Mouse (Mus musculus): Measurements from ENCODE around the gene Rnf123. TPM values are rescaled to one million over a fixed set of nuclear protein-coding genes. Genes with fewer than 3 reads are reported as not detected.

Rnf123 gene
- polyA plus RNA-seq, 1 experiment from 2014 or later, result 50.1 TPM

- no peak overlapping the region for H3K4me3 ChIP-seq (ENCODE audit: low read depth, low read length)
- H3K36me3 ChIP-seq (replicated peaks; ENCODE audit: insufficient read depth, low read length), result no peaks in the 10 kb centered on the region
- WGBS (ENCODE audit: insufficient replicate concordance), result 86% methylated on average over 23 of the region's 23 CpGs
- H3K4me1 ChIP-seq (ENCODE audit: insufficient read depth), result peaks cover 29% of the 10 kb centered on the region
- H3K27me3 ChIP-seq (ENCODE audit: insufficient read depth, low read length), result peaks cover 9% of the 10 kb centered on the region; the same call in 1 of the 2 replicates
- DNase-seq (no peak), ATAC-seq (no peak)
- H3K4me2 ChIP-seq (ENCODE audit: low read depth, low read length), result 0 out of 2 replicates have a peak overlapping the region, but pooled peaks have one; percentile 62
- no peaks in the 10 kb centered on the region for H3K9me3 ChIP-seq (ENCODE audit: low read length)
- TF ChIP-seq CTCF (IDR thresholded peaks at IDR 0.05; ENCODE audit: low read depth) (peak; percentile 32; the same call in 1 of the 2 replicates), EP300 (IDR thresholded peaks at IDR 0.05; ENCODE audit: low read depth) (no peak)
- no peak overlapping the region for H3K9ac ChIP-seq (replicated peaks)
- no peak overlapping the region for H3K27ac ChIP-seq (ENCODE audit: low read depth)
These were observed 22.9 kb upstream of the Rnf123 start for GRCm38 (mm10) chr9:108106090-108106489.

DNA sequence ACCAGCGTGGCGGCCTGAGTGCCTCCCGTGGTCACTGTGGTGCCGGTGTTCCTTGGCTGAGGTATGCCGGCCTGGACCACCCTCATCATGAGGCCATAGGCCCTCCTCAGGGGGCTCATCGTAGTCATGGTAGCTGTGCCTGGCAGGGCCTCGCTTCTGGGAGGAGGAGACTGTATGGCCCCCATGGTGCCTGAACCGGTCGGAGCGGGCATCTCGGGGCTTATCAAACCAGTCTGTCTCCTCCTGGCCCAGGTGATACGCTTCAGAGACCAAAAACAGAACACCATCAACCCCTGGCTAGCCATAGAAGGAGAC lies 22.4 kb upstream of the Rnf123 start:
- WGBS (ENCODE audit: insufficient replicate concordance), result 67% methylated on average over 12 of the region's 12 CpGs
- peak overlapping the region; percentile 31; the same call in 1 of the 2 replicates for H3K27ac ChIP-seq (ENCODE audit: low read depth)

DNA sequence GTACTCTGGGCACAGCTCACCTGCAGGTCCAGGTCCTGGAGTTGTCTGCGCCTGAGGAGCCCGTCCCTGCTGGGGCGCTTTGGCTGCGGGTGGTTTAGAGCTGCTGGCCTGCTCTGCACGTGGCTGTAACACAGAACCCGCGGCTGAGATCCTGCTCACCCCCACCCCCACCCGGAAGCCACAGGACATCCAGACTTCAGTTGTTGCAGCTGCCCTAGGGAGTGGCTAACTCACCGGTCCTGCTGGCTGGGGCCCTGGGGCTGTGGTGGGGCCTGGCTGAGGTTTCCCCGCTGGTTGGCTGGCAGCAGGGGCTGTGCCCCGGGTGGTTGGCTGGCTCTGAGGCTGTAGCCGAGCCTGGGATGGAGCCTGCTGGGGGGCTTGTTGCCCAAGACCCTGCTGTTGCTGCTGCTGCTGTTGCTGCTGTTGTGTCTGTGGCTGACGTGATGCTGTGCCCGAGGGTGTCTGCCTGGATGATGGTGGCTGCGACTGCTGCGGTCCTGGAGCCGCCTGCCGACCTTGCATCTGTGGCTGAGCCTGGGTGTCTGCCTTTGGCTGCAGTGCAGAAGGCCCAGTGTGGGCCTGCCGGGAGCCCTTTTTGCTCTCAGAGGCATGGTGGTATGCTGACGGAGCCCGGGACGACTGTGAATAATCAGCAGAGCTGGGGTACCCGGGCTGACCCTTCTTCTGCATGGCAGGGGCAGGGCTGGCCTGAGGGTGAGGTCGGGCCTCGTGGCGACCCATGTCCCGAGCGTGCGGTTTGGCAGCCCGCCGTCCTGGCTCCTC lies 21.8 kb upstream of the Rnf123 start:
- Histone ChIP-seq H3K36me3 (replicated peaks; ENCODE audit: insufficient read depth, low read length) (no peaks in the 10 kb centered on the region), H3K9ac (replicated peaks) (peak overlapping the region; percentile 47), H3K4me3 (ENCODE audit: low read depth, low read length) (peak overlapping the region; percentile 29), H3K27ac (ENCODE audit: low read depth) (peak overlapping the region; percentile 31), H3K4me1 (ENCODE audit: insufficient read depth) (peaks cover 25% of the 10 kb centered on the region), H3K27me3 (ENCODE audit: insufficient read depth, low read length) (peaks cover 3% of the 10 kb centered on the region; the same call in 1 of the 2 replicates), H3K9me3 (ENCODE audit: low read length) (no peaks in the 10 kb centered on the region), H3K4me2 (ENCODE audit: low read depth, low read length) (peak overlapping the region; percentile 62)
- 44% methylated on average over 31 of the region's 31 CpGs for WGBS (ENCODE audit: insufficient replicate concordance)
- ATAC-seq (peak; percentile 85), DNase-seq (peak; percentile 79)
- TF ChIP-seq CTCF (IDR thresholded peaks at IDR 0.05; ENCODE audit: low read depth), result no peak
- no peak for TF ChIP-seq EP300 (IDR thresholded peaks at IDR 0.05; ENCODE audit: low read depth)

More for the DNA sequence above, 22.4 kb upstream of the Rnf123 start:
- Histone ChIP-seq H3K9ac (replicated peaks) (peak overlapping the region; percentile 47; the same call in 1 of the 2 replicates), H3K9me3 (ENCODE audit: low read length) (no peaks in the 10 kb centered on the region), H3K27me3 (ENCODE audit: insufficient read depth, low read length) (peaks cover 3% of the 10 kb centered on the region; the same call in 1 of the 2 replicates), H3K4me1 (ENCODE audit: insufficient read depth) (peaks cover 25% of the 10 kb centered on the region), H3K4me3 (ENCODE audit: low read depth, low read length) (0 out of 2 replicates have a peak overlapping the region, but pooled peaks have one; percentile 29), H3K4me2 (ENCODE audit: low read depth, low read length) (peak overlapping the region; percentile 62), H3K36me3 (replicated peaks; ENCODE audit: insufficient read depth, low read length) (no peaks in the 10 kb centered on the region)
- DNase-seq (no peak), ATAC-seq (no peak)
- TF ChIP-seq EP300 (IDR thresholded peaks at IDR 0.05; ENCODE audit: low read depth), result no peak
- no peak for TF ChIP-seq CTCF (IDR thresholded peaks at IDR 0.05; ENCODE audit: low read depth)

DNA sequence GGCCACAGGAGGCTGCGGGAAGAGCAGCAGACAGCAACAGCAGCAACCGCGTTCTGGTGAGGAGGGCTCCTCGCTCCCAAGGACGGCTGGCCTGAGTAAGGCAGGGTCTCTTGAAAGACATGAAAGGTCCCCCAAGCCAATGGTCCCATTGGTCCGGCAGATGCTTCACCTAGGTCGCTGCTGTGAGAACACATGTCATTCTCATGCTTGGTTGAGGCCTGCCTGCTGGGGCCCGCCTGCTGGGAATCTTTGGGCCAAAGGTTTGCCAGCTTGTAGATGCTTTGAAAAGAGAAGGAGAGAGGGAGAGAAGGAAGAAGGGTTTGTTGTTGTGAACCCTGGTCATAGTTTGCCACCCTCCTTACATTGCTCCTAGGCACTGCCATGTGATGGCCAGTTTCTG lies 16.5 kb upstream of the Rnf123 start:
- no peak for ATAC-seq
- Histone ChIP-seq H3K9me3 (ENCODE audit: low read length) (no peaks in the 10 kb centered on the region), H3K4me2 (ENCODE audit: low read depth, low read length) (no peak overlapping the region), H3K4me3 (ENCODE audit: low read depth, low read length) (no peak overlapping the region), H3K36me3 (replicated peaks; ENCODE audit: insufficient read depth, low read length) (no peaks in the 10 kb centered on the region), H3K4me1 (ENCODE audit: insufficient read depth) (peaks cover 26% of the 10 kb centered on the region), H3K27ac (ENCODE audit: low read depth) (no peak overlapping the region), H3K27me3 (ENCODE audit: insufficient read depth, low read length) (no peaks in the 10 kb centered on the region), H3K9ac (replicated peaks) (no peak overlapping the region)
- no peak for TF ChIP-seq CTCF (IDR thresholded peaks at IDR 0.05; ENCODE audit: low read depth)
- WGBS (ENCODE audit: insufficient replicate concordance), result 89% methylated on average over 8 of the region's 8 CpGs
- DNase-seq, result no peak

GRCm38 (mm10) chr9:108095949-108096712 lies 13.0 kb upstream of the Rnf123 start:
- DNase-seq, result peak; percentile 57
- ATAC-seq, result peak; percentile 57
- H3K27me3 ChIP-seq (ENCODE audit: insufficient read depth, low read length), result no peaks in the 10 kb centered on the region
- H3K4me3 ChIP-seq (ENCODE audit: low read depth, low read length), result peak overlapping the region; percentile 76
- H3K27ac ChIP-seq (ENCODE audit: low read depth), result peak overlapping the region; percentile 98
- H3K36me3 ChIP-seq (replicated peaks; ENCODE audit: insufficient read depth, low read length), result peaks cover 19% of the 10 kb centered on the region
- TF ChIP-seq EP300 (IDR thresholded peaks at IDR 0.05; ENCODE audit: low read depth), result peak; percentile 14; the same call in 1 of the 2 replicates
- TF ChIP-seq CTCF (IDR thresholded peaks at IDR 0.05; ENCODE audit: low read depth), result peak; percentile 54
- no peaks in the 10 kb centered on the region for H3K9me3 ChIP-seq (ENCODE audit: low read length)
- H3K9ac ChIP-seq (replicated peaks), result peak overlapping the region; percentile 92
- WGBS (ENCODE audit: insufficient replicate concordance), result 40% methylated on average over 10 of the region's 10 CpGs
- H3K4me2 ChIP-seq (ENCODE audit: low read depth, low read length), result peak overlapping the region; percentile 92
- H3K4me1 ChIP-seq (ENCODE audit: insufficient read depth), result peaks cover 33% of the 10 kb centered on the region

GRCm38 (mm10) chr9:108095518-108095917 lies 12.4 kb upstream of the Rnf123 start:
- Histone ChIP-seq H3K9me3 (ENCODE audit: low read length) (no peaks in the 10 kb centered on the region), H3K4me2 (ENCODE audit: low read depth, low read length) (peak overlapping the region; percentile 92), H3K27ac (ENCODE audit: low read depth) (peak overlapping the region; percentile 98), H3K4me1 (ENCODE audit: insufficient read depth) (peaks cover 33% of the 10 kb centered on the region), H3K27me3 (ENCODE audit: insufficient read depth, low read length) (no peaks in the 10 kb centered on the region), H3K9ac (replicated peaks) (peak overlapping the region; percentile 92), H3K4me3 (ENCODE audit: low read depth, low read length) (peak overlapping the region; percentile 76), H3K36me3 (replicated peaks; ENCODE audit: insufficient read depth, low read length) (peaks cover 25% of the 10 kb centered on the region)
- ATAC-seq, result peak; percentile 59
- TF ChIP-seq CTCF (IDR thresholded peaks at IDR 0.05; ENCODE audit: low read depth) (peak; percentile 90), EP300 (IDR thresholded peaks at IDR 0.05; ENCODE audit: low read depth) (no peak)
- DNase-seq, result peak; percentile 85
- WGBS (ENCODE audit: insufficient replicate concordance), result 4% methylated on average over 3 of the region's 3 CpGs

Measured in liver, postnatal 0 days (tissue).